ENCODE assay signal across 29 mouse cellular contexts in genomic region chr6:34520491-34520890, GRCm38 (mm10). TPM values are rescaled to one million over a fixed set of nuclear protein-coding genes. Genes with fewer than 3 reads are reported as not detected.
DNase-seq lines count a peak whose midpoint lies in the region; ATAC-seq and TF ChIP-seq lines count a peak whose summit lies in the region.
"Had no signal": no experiment of that assay in that cellular context is flagged by ENCODE, and none has a peak within 500 bp of the region (broad histone marks: within the 10 kb centered on the region; RNA-seq: fewer than 3 reads in every experiment).

No protein-coding gene starts in this region.

- no peaks in the 10 kb centered on the region for H3K27me3 ChIP-seq in heart, embryonic 10.5 days (ENCODE audit: insufficient read depth, poor library complexity, severe bottlenecking)
- H3K27me3 ChIP-seq in embryonic facial prominence, embryonic 10.5 days (replicated peaks; ENCODE audit: low read depth, poor library complexity, severe bottlenecking): no peaks in the 10 kb centered on the region
- no peaks in the 10 kb centered on the region for H3K27me3 ChIP-seq in limb, embryonic 14.5 days (ENCODE audit: control insufficient read depth, insufficient read depth, low read length)
- H3K27me3 ChIP-seq: forebrain, embryonic 15.5 days; heart, embryonic 13.5 days; liver, embryonic 12.5 days; midbrain, embryonic 13.5 days; neural tube, embryonic 12.5 days had no signal

- ATAC-seq in limb, embryonic 14.5 days (ENCODE audit: low FRiP score, low read depth): peak; percentile 83
- no peak for ATAC-seq in monocyte, adult 5-6 weeks (replicated peaks; ENCODE audit: insufficient number of reproducible peaks, low FRiP score, low TSS enrichment, poor library complexity, severe bottlenecking)
- ATAC-seq: CD4-positive, CD25-positive, alpha-beta regulatory T cell, adult 4 months; forebrain, embryonic 15.5 days; inflammation-experienced regulatory T-cells, adult 6 months; liver, embryonic 12.5 days; midbrain, embryonic 13.5 days had no signal

- 92% methylated on average over 2 of the region's 2 CpGs for WGBS in heart, embryonic 10.5 days
- 52% methylated on average over 2 of the region's 2 CpGs for WGBS in embryonic facial prominence, embryonic 10.5 days
- 8% methylated on average over 2 of the region's 2 CpGs for WGBS in limb, embryonic 14.5 days

- no peaks in the 10 kb centered on the region for H3K9me3 ChIP-seq in heart, embryonic 10.5 days
- H3K9me3 ChIP-seq in embryonic facial prominence, embryonic 10.5 days: no peaks in the 10 kb centered on the region
- no peaks in the 10 kb centered on the region for H3K9me3 ChIP-seq in limb, embryonic 14.5 days (ENCODE audit: control insufficient read depth, low read length)
- H3K9me3 ChIP-seq: forebrain, embryonic 15.5 days; heart, embryonic 13.5 days; liver, embryonic 12.5 days; midbrain, embryonic 13.5 days; neural tube, embryonic 12.5 days had no signal

- no peak for DNase-seq in heart, embryonic 10.5 days (ENCODE audit: low spot score)
- no peak for DNase-seq in heart, postnatal 10 days
- peak; percentile 20 for DNase-seq in embryonic facial prominence, embryonic 10.5 days (ENCODE audit: low spot score)
- peak; percentile 83 for DNase-seq in limb, embryonic 14.5 days (ENCODE audit: low spot score)
- DNase-seq in gastrocnemius, postnatal 36 days: no peak
- DNase-seq: adrenal gland, postnatal 36 days; cerebellum, adult 9-11 months; gastrocnemius, postnatal 10 days; heart, adult 11 months; kidney, adult 2 months; kidney, postnatal 14 days; layer of hippocampus, postnatal 36 days; lung, adult 18-20 months; right cerebral cortex, postnatal 14 days; thymus, adult 2 months; thymus, postnatal 4 days had no signal

- no peak for TF ChIP-seq POLR2A in embryonic fibroblast, embryonic 13.5 days (IDR thresholded peaks at IDR 0.05; ENCODE audit: low read depth, low read length)
- no peak for TF ChIP-seq POLR2A in limb, embryonic 14.5 days (IDR thresholded peaks at IDR 0.05; ENCODE audit: borderline replicate concordance, extremely low read depth, insufficient read depth, insufficient read length)

- no peak overlapping the region for H3K9ac ChIP-seq in limb, embryonic 14.5 days (ENCODE audit: low read depth, low read length, severe bottlenecking)
- H3K9ac ChIP-seq: forebrain, embryonic 15.5 days; heart, embryonic 13.5 days; hindbrain, embryonic 14.5 days; liver, embryonic 12.5 days; midbrain, embryonic 13.5 days; neural tube, embryonic 12.5 days had no signal

- H3K27ac ChIP-seq in heart, embryonic 10.5 days: peak overlapping the region; percentile 80; the same call in 1 of the 2 replicates
- peak overlapping the region; percentile 86 for H3K27ac ChIP-seq in embryonic facial prominence, embryonic 10.5 days (replicated peaks)
- peak overlapping the region; percentile 79 for H3K27ac ChIP-seq in embryonic fibroblast, embryonic 13.5 days (ENCODE audit: insufficient read depth, low read length)
- H3K27ac ChIP-seq in limb, embryonic 14.5 days (replicated peaks; ENCODE audit: low read depth, low read length): no peak overlapping the region
- H3K27ac ChIP-seq: forebrain, embryonic 15.5 days; heart, embryonic 13.5 days; hindbrain, embryonic 14.5 days; layer of hippocampus, adult 2 months; midbrain, embryonic 13.5 days; neural tube, embryonic 12.5 days; stomach, postnatal 0 days had no signal

- intact Hi-C loops in heart, postnatal 10 days (cut with DNase I): no loop called here
- intact Hi-C loops in gastrocnemius, postnatal 36 days (cut with DNase I): no loop called here

- no peak overlapping the region for H3K4me3 ChIP-seq in heart, embryonic 10.5 days
- no peak overlapping the region for H3K4me3 ChIP-seq in embryonic facial prominence, embryonic 10.5 days
- H3K4me3 ChIP-seq in embryonic fibroblast, embryonic 13.5 days (ENCODE audit: insufficient read depth, low read length): no peak overlapping the region
- H3K4me3 ChIP-seq in limb, embryonic 14.5 days (replicated peaks; ENCODE audit: low read length): no peak overlapping the region
- H3K4me3 ChIP-seq: erythroblast, embryonic 14.5 days; forebrain, embryonic 15.5 days; heart, embryonic 13.5 days; layer of hippocampus, adult 2 months; liver, embryonic 12.5 days; midbrain, embryonic 13.5 days; neural tube, embryonic 12.5 days had no signal

- no peak overlapping the region for H3K4me2 ChIP-seq in limb, embryonic 14.5 days (replicated peaks; ENCODE audit: low read depth, low read length, severe bottlenecking)
- H3K4me2 ChIP-seq: forebrain, embryonic 15.5 days; heart, embryonic 13.5 days; hindbrain, embryonic 14.5 days; liver, embryonic 12.5 days; midbrain, embryonic 13.5 days; neural tube, embryonic 12.5 days had no signal

- TF ChIP-seq CTCF in embryonic fibroblast, embryonic 13.5 days (IDR thresholded peaks at IDR 0.05; ENCODE audit: borderline replicate concordance, insufficient read depth, low read length): no peak

- peaks cover 10% of the 10 kb centered on the region for H3K4me1 ChIP-seq in heart, embryonic 10.5 days
- H3K4me1 ChIP-seq in embryonic facial prominence, embryonic 10.5 days: peaks cover 43% of the 10 kb centered on the region
- H3K4me1 ChIP-seq in embryonic fibroblast, embryonic 13.5 days (ENCODE audit: control insufficient read depth, insufficient read depth, low read length): peaks cover 11% of the 10 kb centered on the region; the same call in 1 of the 2 replicates
- peaks cover 33% of the 10 kb centered on the region for H3K4me1 ChIP-seq in limb, embryonic 14.5 days (ENCODE audit: control insufficient read depth, insufficient read depth, low read length)
- H3K4me1 ChIP-seq: forebrain, embryonic 15.5 days; midbrain, embryonic 13.5 days; neural tube, embryonic 12.5 days had no signal

- no peaks in the 10 kb centered on the region for H3K36me3 ChIP-seq in heart, embryonic 10.5 days
- no peaks in the 10 kb centered on the region for H3K36me3 ChIP-seq in embryonic facial prominence, embryonic 10.5 days (replicated peaks)
- no peaks in the 10 kb centered on the region for H3K36me3 ChIP-seq in limb, embryonic 14.5 days (ENCODE audit: control insufficient read depth, insufficient read depth, low read length)
- H3K36me3 ChIP-seq: forebrain, embryonic 15.5 days; heart, embryonic 13.5 days; liver, embryonic 12.5 days; midbrain, embryonic 13.5 days; neural tube, embryonic 12.5 days had no signal

RNA-seq across cellular contexts. Expression of gene Bpgm, which starts 44.5 kb away (rescaled TPM):
- polyA plus RNA-seq in heart, embryonic 10.5 days (2016; fragmentation: Nextera tagmentation; extraction: Ambion mirVana): 54.3 and 59.3 TPM in 2 replicates
- total RNA-seq in heart, postnatal 10 days (2021): 10 to 100 TPM; 49.0 to 74.4 TPM
- polyA plus RNA-seq in embryonic facial prominence, embryonic 10.5 days (2016; fragmentation: Nextera tagmentation; extraction: Ambion mirVana): 52.2 and 53.2 TPM in 2 replicates
- 36.7 and 40.9 TPM in 2 replicates for polyA plus RNA-seq in embryonic fibroblast, embryonic 13.5 days (2011; ENCODE audit: insufficient read length, low read depth, missing spikeins)
- polyA plus RNA-seq in limb, embryonic 14.5 days (2012; rRNA removed): 30.0 and 38.5 TPM in 2 replicates
- 37.1 and 37.5 TPM in 2 replicates for polyA plus RNA-seq in limb, embryonic 14.5 days (2014; fragmentation: Nextera tagmentation; extraction: Ambion mirVana)
- 10 to 100 TPM; 87.5 to 92.0 TPM for total RNA-seq in gastrocnemius, postnatal 36 days (2021)
- 32.1 to 201 TPM (median 172 TPM) in 3 replicates for total RNA-seq in monocyte, adult 5-6 weeks (2017)

Comparison
In these comparisons a context has a peak if more than half of its experiments do, and no peak if none do; other contexts are left out.
1. DNase-seq: peak in embryonic facial prominence, embryonic 10.5 days (single experiment) and limb, embryonic 14.5 days (single experiment); none in heart, embryonic 10.5 days (single experiment), heart, postnatal 10 days (0 of 2) and gastrocnemius, postnatal 36 days (0 of 2).